Mouse (Mus musculus) forebrain, embryonic 16.5 days (tissue): ENCODE data around the gene Gm49369. TPM values are rescaled to one million over a fixed set of nuclear protein-coding genes. Genes with fewer than 3 reads are reported as not detected.

Experiments
- ATAC-seq: fragments of 200-750 bp; cut with Nextera tagmentation; 2 replicates; pipeline ENCODE4 v1.8.0; 2017; ENCODE audit warnings: mild to moderate bottlenecking, moderate library complexity
- H3K27ac ChIP-seq: fragments of 300-500 bp; sonication (generic); 2 replicates; pipeline ENCODE4 v1.5.1; 2014; ENCODE audit warnings: low read length, control low read depth
- H3K27me3 ChIP-seq: fragments of 300-500 bp; sonication (generic); replicated peaks from 2 replicates; pipeline ENCODE4 v1.6.1; 2014; ENCODE audit warnings: low read length; ENCODE audit not compliant: control insufficient read depth, insufficient read depth
- H3K36me3 ChIP-seq: fragments of 300-500 bp; sonication (generic); 2 replicates; pipeline ENCODE4 v1.6.1; 2014; ENCODE audit not compliant: control insufficient read depth, insufficient read depth
- H3K4me1 ChIP-seq: fragments of 300-500 bp; sonication (generic); replicated peaks from 2 replicates; pipeline ENCODE4 v1.6.1; 2014; ENCODE audit warnings: low read length; ENCODE audit not compliant: control insufficient read depth, insufficient read depth
- H3K4me2 ChIP-seq: fragments of 300-500 bp; sonication (generic); 2 replicates; pipeline ENCODE4 v1.6.1; 2014; ENCODE audit warnings: mild to moderate bottlenecking, low read length, control low read depth
- H3K4me3 ChIP-seq: fragments of 300-500 bp; sonication (generic); replicated peaks from 2 replicates; pipeline ENCODE4 v1.5.1; 2014; ENCODE audit warnings: mild to moderate bottlenecking, low read length, control low read depth
- H3K9ac ChIP-seq: fragments of 300-500 bp; sonication (generic); replicated peaks from 2 replicates; pipeline ENCODE4 v1.6.1; 2014; ENCODE audit warnings: low read depth, low read length, control low read depth
- H3K9me3 ChIP-seq: fragments of 300-500 bp; sonication (generic); 2 replicates; pipeline ENCODE4 v1.6.1; 2016; ENCODE audit warnings: low read length; ENCODE audit not compliant: control insufficient read depth
- WGBS: fragments of 180-500 bp; shearing (Covaris S2); extraction: QIAGEN DNeasy Blood & Tissue Kit; methylation state at CpG from one replicate; pipeline ENCODE4 v1.1.7; 2014; 5-methylcytosine and 5-hydroxymethylcytosine counted together
- polyA plus RNA-seq: library from polyadenylated mRNA; unstranded; fragments of >200 nt; fragmentation: Nextera tagmentation; extraction: Ambion mirVana; gene quantifications from 2 replicates; pipeline ENCODE4 v1.2.1, GENCODE M21; 2015

The Gm49369 gene
- not detected in 2 replicates for polyA plus RNA-seq

DNA sequence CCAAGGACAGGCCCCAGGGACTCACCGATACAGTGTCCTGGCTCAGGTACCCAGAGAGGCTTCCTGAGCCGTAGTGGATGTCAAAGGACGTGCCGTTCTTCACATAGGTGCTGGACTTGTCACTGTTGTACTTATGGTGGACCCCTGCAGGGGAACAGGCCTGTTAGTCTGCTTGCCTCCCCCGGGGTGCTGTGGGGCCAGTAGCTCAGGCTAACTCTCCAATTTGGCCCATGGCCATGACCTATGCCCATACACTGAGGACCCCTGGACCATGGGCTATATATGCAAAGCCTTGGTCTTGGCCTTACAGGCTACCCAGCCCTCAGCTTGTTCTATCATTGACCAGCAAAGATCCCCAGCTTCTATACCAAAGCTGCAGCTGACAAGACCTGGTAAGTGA lies at the start of gene Gm49369:
Gene Gm49369, minus strand, starts transcription at position 101 of the 400 bp plus-strand sequence.
- H3K36me3 ChIP-seq = peaks cover 46% of the 10 kb centered on the region
- no peaks in the 10 kb centered on the region for H3K27me3 ChIP-seq
- no peak within 1 kb of the TSS for H3K4me3 ChIP-seq
- H3K9me3 ChIP-seq = no peaks in the 10 kb centered on the region
- H3K4me2 ChIP-seq = no peak within 1 kb of the TSS
- WGBS = 97% methylated on average over 5 of the region's 5 CpGs
- H3K27ac ChIP-seq = no peak within 1 kb of the TSS
- no peak within 1 kb of the TSS for H3K9ac ChIP-seq
- ATAC-seq = no peak
- peaks cover 15% of the 10 kb centered on the region for H3K4me1 ChIP-seq

- whole genome bisulfite sequencing = 92% methylated on average over 14 of the region's 14 CpGs
- H3K4me2 ChIP-seq = no peak overlapping the region
- H3K27ac ChIP-seq = no peak overlapping the region
Measured at GRCm38 (mm10) chr7:142431106-142431505, 48.6 kb upstream of the Gm49369 start.

GRCm38 (mm10) chr7:142430160-142430678 lies 47.8 kb upstream of the Gm49369 start:
- H3K9ac ChIP-seq = peak overlapping the region; percentile 14; the same call in 1 of the 2 replicates
- no peak overlapping the region for H3K4me3 ChIP-seq
- no peaks in the 10 kb centered on the region for H3K36me3 ChIP-seq
- H3K27ac ChIP-seq = no peak overlapping the region
- peak overlapping the region; percentile 18; the same call in 1 of the 2 replicates for H3K4me2 ChIP-seq
- 20% methylated on average over 12 of the region's 12 CpGs for WGBS
- no peaks in the 10 kb centered on the region for H3K9me3 ChIP-seq
- H3K4me1 ChIP-seq = peaks cover 10% of the 10 kb centered on the region
- H3K27me3 ChIP-seq = no peaks in the 10 kb centered on the region
- peak; percentile 80 for ATAC-seq

More at GRCm38 (mm10) chr7:142431106-142431505, 48.6 kb upstream of the Gm49369 start:
- H3K4me3 ChIP-seq = no peak overlapping the region
- no peak for ATAC-seq
- H3K36me3 ChIP-seq = no peaks in the 10 kb centered on the region
- H3K4me1 ChIP-seq = peaks cover 10% of the 10 kb centered on the region
- no peak overlapping the region for H3K9ac ChIP-seq
- no peaks in the 10 kb centered on the region for H3K27me3 ChIP-seq
- H3K9me3 ChIP-seq = no peaks in the 10 kb centered on the region

DNA sequence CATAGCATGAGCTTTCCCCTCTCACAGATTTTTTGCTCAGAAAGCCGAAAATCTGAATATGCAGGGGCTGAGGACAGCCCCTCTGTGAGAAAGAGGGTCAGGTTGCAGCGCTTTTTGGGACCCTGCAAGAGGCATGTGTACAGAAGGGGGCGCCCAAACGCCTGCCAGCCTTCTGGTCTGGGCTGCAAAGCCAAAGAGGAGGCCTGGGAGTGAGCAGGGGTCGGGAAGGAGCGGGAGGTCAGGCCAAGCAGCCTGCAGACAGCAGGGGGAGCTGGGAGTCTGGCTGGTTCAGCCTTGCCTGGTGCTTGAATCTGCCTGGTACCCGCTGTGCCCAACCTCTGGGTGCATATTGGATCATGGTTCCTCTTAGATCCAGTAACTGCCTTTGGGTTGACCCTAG lies 45.7 kb upstream of the Gm49369 start:
- H3K9me3 ChIP-seq = no peaks in the 10 kb centered on the region
- no peaks in the 10 kb centered on the region for H3K27me3 ChIP-seq
- no peak overlapping the region for H3K4me3 ChIP-seq
- ATAC-seq = peak; percentile 55; the same call in 1 of the 2 replicates
- H3K4me2 ChIP-seq = no peak overlapping the region
- H3K36me3 ChIP-seq = no peaks in the 10 kb centered on the region
- peaks cover 10% of the 10 kb centered on the region for H3K4me1 ChIP-seq
- H3K27ac ChIP-seq = no peak overlapping the region
- 9% methylated on average over 7 of the region's 7 CpGs for WGBS
- no peak overlapping the region for H3K9ac ChIP-seq

GRCm38 (mm10) chr7:142425641-142426213 lies 43.3 kb upstream of the Gm49369 start:
- ATAC-seq = no peak
- peaks cover 9% of the 10 kb centered on the region for H3K4me1 ChIP-seq
- H3K27me3 ChIP-seq = no peaks in the 10 kb centered on the region
- no peak overlapping the region for H3K9ac ChIP-seq
- no peaks in the 10 kb centered on the region for H3K36me3 ChIP-seq
- no peak overlapping the region for H3K4me3 ChIP-seq
- 60% methylated on average over 11 of the region's 11 CpGs for WGBS
- H3K4me2 ChIP-seq = no peak overlapping the region
- no peaks in the 10 kb centered on the region for H3K9me3 ChIP-seq
- no peak overlapping the region for H3K27ac ChIP-seq

DNA sequence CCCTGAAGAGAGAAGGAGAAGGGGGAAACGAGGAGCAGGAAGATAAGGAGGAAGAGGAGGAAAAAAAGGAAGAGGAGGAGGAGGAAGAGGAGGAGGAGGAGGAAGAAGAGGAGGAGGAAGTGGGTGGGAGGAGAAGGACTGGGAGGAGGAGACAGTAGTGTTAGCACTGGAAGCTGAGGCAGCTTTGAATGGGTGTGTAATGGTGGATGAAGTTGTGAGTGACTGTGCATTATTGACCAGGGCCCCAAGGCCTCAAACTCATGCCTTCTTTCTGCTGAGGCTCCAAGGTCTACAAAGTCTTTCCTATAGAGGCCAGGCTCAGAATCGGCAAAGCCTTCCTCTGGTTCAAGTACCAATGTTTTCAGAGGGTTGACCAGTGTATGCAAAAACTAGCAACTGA lies 39.4 kb upstream of the Gm49369 start:
- WGBS = 71% methylated on average over 2 of the region's 2 CpGs

DNA sequence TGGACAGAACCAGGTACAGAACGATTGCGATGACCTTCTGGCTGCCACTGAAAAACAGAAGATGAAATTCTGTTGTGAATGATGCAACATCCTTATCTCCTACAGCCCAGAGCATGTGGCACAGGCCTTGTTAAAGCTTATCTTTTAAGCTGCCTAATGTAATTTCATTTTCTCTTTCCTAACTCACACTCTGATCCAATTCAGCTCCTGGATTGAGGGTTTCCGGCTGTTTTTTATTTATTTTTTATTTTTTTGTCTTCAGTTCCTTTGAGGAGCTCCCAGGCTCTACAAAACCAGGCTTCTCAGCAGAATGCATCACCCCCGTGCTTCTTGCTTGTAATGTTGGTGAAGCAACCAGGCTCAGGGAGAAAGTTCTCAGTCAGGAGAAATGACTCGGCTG lies 37.4 kb upstream of the Gm49369 start:
- H3K4me3 ChIP-seq = no peak overlapping the region
- no peaks in the 10 kb centered on the region for H3K9me3 ChIP-seq
- no peaks in the 10 kb centered on the region for H3K27me3 ChIP-seq
- no peak overlapping the region for H3K9ac ChIP-seq
- WGBS = 90% methylated on average over 5 of the region's 5 CpGs
- H3K4me2 ChIP-seq = no peak overlapping the region
- H3K36me3 ChIP-seq = no peaks in the 10 kb centered on the region
- no peaks in the 10 kb centered on the region for H3K4me1 ChIP-seq
- no peak for ATAC-seq
- H3K27ac ChIP-seq = no peak overlapping the region

More for the DNA sequence above, 39.4 kb upstream of the Gm49369 start:
- H3K9ac ChIP-seq = no peak overlapping the region
- H3K4me3 ChIP-seq = no peak overlapping the region
- no peaks in the 10 kb centered on the region for H3K27me3 ChIP-seq
- H3K27ac ChIP-seq = no peak overlapping the region
- no peaks in the 10 kb centered on the region for H3K4me1 ChIP-seq
- H3K4me2 ChIP-seq = no peak overlapping the region
- no peaks in the 10 kb centered on the region for H3K9me3 ChIP-seq
- no peak for ATAC-seq
- H3K36me3 ChIP-seq = no peaks in the 10 kb centered on the region

- WGBS = 88% methylated on average over 8 of the region's 8 CpGs
- no peak overlapping the region for H3K4me3 ChIP-seq
- no peaks in the 10 kb centered on the region for H3K4me1 ChIP-seq
- no peak overlapping the region for H3K9ac ChIP-seq
- no peak overlapping the region for H3K27ac ChIP-seq
- no peaks in the 10 kb centered on the region for H3K9me3 ChIP-seq
- H3K27me3 ChIP-seq = no peaks in the 10 kb centered on the region; the same call in 1 of the 2 replicates
- ATAC-seq = no peak
- H3K4me2 ChIP-seq = no peak overlapping the region
- no peaks in the 10 kb centered on the region for H3K36me3 ChIP-seq
Measured at GRCm38 (mm10) chr7:142418679-142419078, 36.2 kb upstream of the Gm49369 start.

- Histone ChIP-seq H3K36me3 (no peaks in the 10 kb centered on the region), H3K9ac (no peak overlapping the region), H3K4me2 (no peak overlapping the region), H3K4me1 (no peaks in the 10 kb centered on the region), H3K9me3 (no peaks in the 10 kb centered on the region), H3K27me3 (no peaks in the 10 kb centered on the region; the same call in 1 of the 2 replicates), H3K4me3 (no peak overlapping the region), H3K27ac (no peak overlapping the region)
- ATAC-seq = no peak
- 87% methylated on average over 2 of the region's 2 CpGs for WGBS
Measured at GRCm38 (mm10) chr7:142418027-142418426, 35.6 kb upstream of the Gm49369 start.
